Mouse (Mus musculus) bone marrow macrophage, adult 2 months (primary cell): Measurements from ENCODE around the gene Speg. TPM values are rescaled to one million over a fixed set of nuclear protein-coding genes. Genes with fewer than 3 reads are reported as not detected.
A peak's percentile ranks its signal among the peaks of the same experiment; 100 is the strongest.

Experiments
- H3K27ac ChIP-seq: 2 replicates; pipeline ENCODE4 v1.5.1; 2012; ENCODE audit warnings: low read depth, low read length; ENCODE audit not compliant: insufficient read depth
- H3K4me1 ChIP-seq: 2 replicates; pipeline ENCODE4 v1.6.1; 2012; ENCODE audit warnings: low read length; ENCODE audit not compliant: control insufficient read depth, insufficient read depth
- H3K4me3 ChIP-seq: 2 replicates; pipeline ENCODE4 v1.5.1; 2012; ENCODE audit warnings: mild to moderate bottlenecking, low read length, moderate library complexity; ENCODE audit not compliant: insufficient read depth
- CTCF ChIP-seq: IDR thresholded peaks from 2 replicates; pipeline ENCODE4 v1.5.1; 2012; ENCODE audit warnings: low read depth, mild to moderate bottlenecking, low read length, moderate library complexity
- POLR2A ChIP-seq: IDR thresholded peaks from 2 replicates; pipeline ENCODE4 v1.6.1; 2012; ENCODE audit warnings: mild to moderate bottlenecking, low read depth, low read length, borderline replicate concordance
- polyA plus RNA-seq: library from polyadenylated mRNA; stranded (reverse); fragments of >200 nt; gene quantifications from 2 replicates; pipeline ENCODE4 v1.2.4, GENCODE M21; 2012; ENCODE audit not compliant: missing spikeins, insufficient read depth, insufficient read length

Speg gene
- polyA plus RNA-seq, 1 experiment = 36.2 TPM

DNA sequence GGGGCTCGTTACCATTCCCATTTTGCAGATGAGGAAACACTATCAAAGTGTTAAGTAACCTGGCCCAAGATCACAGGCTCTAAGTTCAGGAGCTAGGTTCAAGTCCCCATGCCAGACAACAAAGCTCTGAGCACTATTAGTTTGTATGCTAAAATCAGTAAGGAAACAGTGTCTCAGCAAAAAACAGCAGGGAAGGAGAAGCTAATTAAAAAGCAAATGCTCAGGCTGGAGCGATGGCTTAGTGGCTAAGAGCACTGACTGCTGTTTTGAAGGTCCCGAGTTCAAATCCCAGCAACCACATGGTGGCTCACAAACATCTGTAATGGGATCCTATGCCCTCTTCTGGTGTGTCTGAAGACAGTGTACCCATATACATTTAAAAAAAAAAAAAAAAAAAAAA is 37.1 kb downstream of the Speg start:
- no peak overlapping the region for H3K27ac ChIP-seq
- TF ChIP-seq POLR2A (no peak), CTCF (no peak)
- no peaks in the 10 kb centered on the region for H3K4me1 ChIP-seq

DNA sequence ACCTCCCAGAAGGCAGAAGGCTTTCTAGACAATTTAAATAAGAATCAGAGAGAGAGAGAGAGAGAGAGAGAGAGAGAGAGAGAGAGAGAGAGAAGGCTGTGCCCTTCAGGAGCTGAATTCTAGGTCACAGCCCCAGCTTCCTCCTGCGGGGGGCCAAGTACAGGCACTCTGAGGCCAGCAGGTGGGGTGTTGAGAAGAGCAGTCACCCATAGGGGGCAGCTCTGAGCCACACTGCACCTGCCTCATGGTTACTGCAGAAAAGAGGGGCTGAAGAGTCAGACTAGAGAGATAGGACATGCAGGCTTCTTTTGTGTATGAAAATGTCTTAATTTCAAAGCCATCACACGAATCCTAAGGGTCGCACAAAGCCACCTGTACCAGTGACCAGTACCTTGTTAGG is 38.7 kb downstream of the Speg start:
- TF ChIP-seq CTCF (no peak), POLR2A (no peak)
- no peak overlapping the region for H3K4me3 ChIP-seq

More for the DNA sequence above, 37.1 kb downstream of the Speg start:
- H3K4me3 ChIP-seq = no peak overlapping the region

DNA sequence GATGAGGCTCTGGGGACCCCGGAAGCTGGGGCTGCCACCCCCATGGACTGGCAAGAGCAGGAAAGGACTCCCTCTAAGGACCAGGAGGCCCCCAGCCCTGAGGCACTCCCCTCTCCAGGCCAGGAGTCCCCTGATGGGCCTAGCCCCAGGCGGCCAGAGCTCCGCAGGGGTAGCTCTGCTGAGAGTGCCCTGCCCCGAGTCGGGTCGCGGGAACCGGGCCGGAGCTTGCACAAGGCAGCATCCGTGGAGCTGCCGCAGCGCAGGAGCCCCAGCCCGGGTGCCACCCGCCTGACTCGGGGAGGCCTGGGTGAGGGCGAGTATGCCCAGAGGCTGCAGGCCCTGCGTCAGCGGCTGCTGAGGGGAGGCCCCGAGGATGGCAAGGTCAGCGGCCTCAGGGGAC is 46.7 kb downstream of the Speg start:
- no peaks in the 10 kb centered on the region for H3K4me1 ChIP-seq
- no peak for TF ChIP-seq CTCF
- TF ChIP-seq POLR2A = no peak
- H3K27ac ChIP-seq = no peak overlapping the region
- no peak overlapping the region for H3K4me3 ChIP-seq

More for the DNA sequence above, 38.7 kb downstream of the Speg start:
- Histone ChIP-seq H3K4me1 (no peaks in the 10 kb centered on the region), H3K27ac (no peak overlapping the region)

DNA sequence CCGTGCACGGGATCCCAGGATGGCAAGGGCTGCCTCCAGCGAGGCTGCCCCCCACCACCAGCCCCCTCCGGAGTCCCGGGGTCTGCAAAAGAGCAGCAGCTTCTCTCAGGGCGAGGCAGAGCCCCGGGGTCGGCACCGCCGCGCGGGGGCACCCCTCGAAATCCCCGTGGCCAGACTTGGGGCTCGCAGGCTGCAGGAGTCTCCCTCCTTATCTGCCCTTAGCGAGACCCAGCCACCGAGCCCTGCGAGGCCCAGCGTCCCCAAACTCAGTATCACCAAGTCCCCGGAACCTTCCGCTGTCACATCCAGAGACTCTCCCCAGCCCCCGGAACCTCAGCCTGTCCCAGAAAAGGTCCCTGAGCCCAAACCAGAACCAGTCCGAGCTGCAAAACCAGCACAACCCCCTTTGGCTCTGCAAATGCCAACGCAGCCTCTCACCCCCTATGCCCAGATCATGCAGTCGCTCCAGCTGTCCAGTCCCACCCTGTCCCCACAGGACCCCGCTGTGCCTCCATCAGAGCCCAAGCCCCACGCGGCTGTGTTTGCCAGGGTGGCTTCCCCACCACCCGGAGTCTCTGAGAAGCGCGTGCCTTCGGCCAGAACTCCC is 47.2 kb downstream of the Speg start:
- Histone ChIP-seq H3K4me1 (no peaks in the 10 kb centered on the region), H3K27ac (no peak overlapping the region), H3K4me3 (no peak overlapping the region)
- TF ChIP-seq CTCF (no peak), POLR2A (no peak)

GRCm38 (mm10) chr1:75422823-75423471 is 47.9 kb downstream of the Speg start:
- no peak overlapping the region for H3K27ac ChIP-seq
- no peak overlapping the region for H3K4me3 ChIP-seq
- no peaks in the 10 kb centered on the region for H3K4me1 ChIP-seq
- no peak for TF ChIP-seq POLR2A
- TF ChIP-seq CTCF = no peak

DNA sequence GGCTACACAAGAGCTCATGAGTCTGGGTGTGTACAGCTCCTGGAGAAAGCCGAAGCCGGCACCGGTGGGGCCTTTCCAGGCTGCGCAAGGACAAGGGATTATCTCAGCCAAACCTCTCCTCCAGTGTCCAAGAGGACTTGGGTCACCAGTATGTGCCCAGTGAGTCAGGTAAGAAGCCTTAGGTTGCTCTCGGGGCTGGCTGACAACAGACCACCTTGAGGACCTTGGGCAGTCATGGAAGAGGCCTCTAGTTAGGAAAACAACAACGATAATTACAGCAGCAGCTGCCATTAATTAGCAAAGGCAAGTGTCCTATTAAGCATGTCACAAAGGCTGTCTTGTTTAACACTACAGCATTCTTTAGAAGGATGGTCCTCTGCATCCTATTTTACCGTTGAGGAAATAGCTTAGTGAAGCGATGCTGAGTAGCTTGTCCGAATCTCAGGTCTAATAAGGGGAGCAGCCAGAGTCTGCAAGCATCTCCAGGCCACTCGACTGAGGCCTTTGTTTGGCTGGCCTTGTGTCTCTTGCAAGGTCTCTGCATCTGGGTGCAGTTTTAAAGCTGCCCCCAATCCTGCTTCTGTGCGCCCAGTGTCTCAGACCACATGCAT is 48.8 kb downstream of the Speg start:
- TF ChIP-seq CTCF (no peak), POLR2A (no peak)
- H3K27ac ChIP-seq = no peak overlapping the region
- no peak overlapping the region for H3K4me3 ChIP-seq
- no peaks in the 10 kb centered on the region for H3K4me1 ChIP-seq

- no peaks in the 10 kb centered on the region for H3K4me1 ChIP-seq
- no peak for TF ChIP-seq POLR2A
- TF ChIP-seq CTCF = peak; percentile 88
- H3K4me3 ChIP-seq = no peak overlapping the region
- H3K27ac ChIP-seq = no peak overlapping the region
Measured at GRCm38 (mm10) chr1:75425796-75426471, 50.8 kb downstream of the Speg start.

DNA sequence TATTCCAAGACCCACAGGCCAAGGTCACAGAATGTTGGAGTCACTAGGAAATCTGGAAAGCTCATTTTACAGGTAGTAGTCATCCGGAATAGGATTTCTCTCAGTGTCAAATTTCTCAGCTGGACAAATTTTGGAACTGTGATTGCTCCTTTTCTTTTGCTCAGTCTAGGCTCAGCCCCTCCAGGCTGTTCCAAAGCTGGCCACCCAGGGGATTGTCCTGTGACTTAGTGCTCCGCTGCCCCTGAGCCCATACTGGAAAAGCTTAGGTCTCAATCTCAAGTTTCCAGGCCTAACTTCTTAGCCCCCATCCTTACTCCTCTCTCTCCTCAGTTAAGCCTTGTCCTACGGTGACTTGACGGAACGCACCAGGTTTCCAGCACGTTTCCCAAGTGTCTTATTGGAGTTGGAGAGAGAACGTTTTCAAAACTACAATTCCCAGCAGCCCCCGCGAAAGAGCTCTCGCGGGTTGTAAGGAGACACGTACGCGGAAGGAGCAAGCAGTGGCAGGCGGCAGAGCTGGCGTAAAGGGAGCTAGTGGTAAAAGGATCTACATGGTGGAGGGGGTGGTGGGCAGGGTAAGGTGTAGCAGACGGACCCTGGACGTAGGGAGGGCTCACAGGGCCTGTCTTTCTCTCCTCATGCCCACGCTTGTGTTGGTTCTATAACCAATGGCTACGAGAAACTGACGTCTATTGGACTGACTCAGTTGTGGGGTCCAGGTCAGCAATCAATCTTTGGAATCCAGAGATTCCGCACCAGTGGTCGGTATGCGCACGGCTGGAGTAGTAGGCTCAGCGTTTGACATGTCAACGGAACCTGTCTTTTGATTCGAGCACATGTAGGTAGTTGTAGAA is 60.6 kb downstream of the Speg start, which contains the start of gene Gmppa:
Gene Gmppa (plus strand): TSS at position 456 of the 854 bp plus-strand sequence.
- TF ChIP-seq POLR2A = 0 out of 2 replicates have a peak, but pooled peaks have one; percentile 5
- TF ChIP-seq CTCF = no peak
- Histone ChIP-seq H3K27ac (no peak within 1 kb of the TSS), H3K4me3 (peak within 1 kb of the TSS; percentile 66), H3K4me1 (peaks cover 5% of the 10 kb centered on the region)

- TF ChIP-seq POLR2A (no peak), CTCF (no peak)
- peaks cover 5% of the 10 kb centered on the region for H3K4me1 ChIP-seq
- H3K27ac ChIP-seq = no peak overlapping the region
- H3K4me3 ChIP-seq = no peak overlapping the region
Measured at GRCm38 (mm10) chr1:75438782-75439181, 63.7 kb downstream of the Speg start.
